Mouse (Mus musculus): ENCODE results near the gene Txndc8.

The Txndc8 gene

DNA sequence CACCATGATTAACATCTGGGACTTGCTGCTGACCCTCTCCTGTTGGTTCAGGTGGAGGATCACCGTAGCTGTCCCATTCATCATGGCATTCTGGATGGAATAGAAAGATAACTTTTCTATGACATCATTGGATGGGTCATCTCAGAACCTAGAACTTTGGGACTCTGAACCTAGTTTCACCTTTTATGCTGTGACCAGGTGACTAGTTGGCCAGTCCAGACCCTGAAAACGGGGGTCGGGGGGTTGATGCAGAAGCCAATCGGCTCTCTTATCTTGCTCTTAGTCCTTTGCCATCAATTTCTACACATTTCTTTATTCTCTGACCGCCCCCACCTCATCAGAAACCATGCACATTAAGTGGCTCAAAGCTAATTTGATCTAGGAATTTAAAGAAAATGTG lies at the start of gene Txndc8:
Gene Txndc8 (minus strand): TSS at position 101 of the 400 bp plus-strand sequence.
- in situ Hi-C loops (cut with MboI, MseI): no loop called here

DNA sequence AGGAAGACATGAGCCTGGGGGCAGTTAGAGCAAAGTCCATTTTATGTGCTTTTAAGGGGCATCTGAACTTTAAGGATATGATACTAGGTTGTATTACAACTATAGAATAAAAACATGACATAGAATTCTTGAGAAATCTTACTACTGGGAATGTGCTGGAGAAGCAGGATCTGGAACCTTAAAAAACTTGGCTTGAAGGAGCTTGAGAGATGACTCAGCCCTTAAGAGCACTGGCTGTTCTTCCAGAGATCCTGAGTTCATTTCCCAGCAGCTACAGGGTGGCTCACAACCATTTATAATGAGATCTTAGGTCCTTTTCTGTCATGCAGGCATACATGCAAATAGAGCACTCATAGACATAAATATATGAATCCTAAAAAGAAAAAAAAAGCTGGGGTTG lies 46.7 kb upstream of the Txndc8 start:
- in situ Hi-C loops (cut with MboI, MseI): no loop called here

DNA sequence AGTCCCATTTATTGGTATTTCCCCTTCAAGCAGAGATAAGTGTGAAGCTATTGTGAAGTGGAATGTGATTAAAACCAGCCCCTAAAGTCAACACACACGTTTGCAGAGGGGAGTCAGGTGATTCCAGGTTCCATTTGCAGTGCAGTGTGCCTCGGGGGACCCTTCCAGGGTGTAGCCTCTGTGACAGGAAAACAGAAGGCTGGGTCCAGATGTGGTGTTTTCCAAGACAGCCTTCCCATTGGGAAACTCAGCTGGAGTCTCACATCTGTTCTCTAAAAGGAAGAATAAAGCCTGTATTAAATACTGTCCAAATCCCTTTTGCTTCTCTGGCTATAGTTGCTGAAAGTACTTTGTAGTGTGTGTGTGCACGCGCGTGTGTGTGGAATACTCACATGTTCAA lies 45.5 kb upstream of the Txndc8 start:
- in situ Hi-C loops (cut with MboI, MseI): no loop called here

- in situ Hi-C loops (cut with MboI, MseI): no loop called here
Observed at GRCm38 (mm10) chr4:58050746-58051145, 41.8 kb upstream of the Txndc8 start.

- in situ Hi-C loops (cut with MboI, MseI): no loop called here
Observed at GRCm38 (mm10) chr4:58050276-58050675, 41.4 kb upstream of the Txndc8 start.

DNA sequence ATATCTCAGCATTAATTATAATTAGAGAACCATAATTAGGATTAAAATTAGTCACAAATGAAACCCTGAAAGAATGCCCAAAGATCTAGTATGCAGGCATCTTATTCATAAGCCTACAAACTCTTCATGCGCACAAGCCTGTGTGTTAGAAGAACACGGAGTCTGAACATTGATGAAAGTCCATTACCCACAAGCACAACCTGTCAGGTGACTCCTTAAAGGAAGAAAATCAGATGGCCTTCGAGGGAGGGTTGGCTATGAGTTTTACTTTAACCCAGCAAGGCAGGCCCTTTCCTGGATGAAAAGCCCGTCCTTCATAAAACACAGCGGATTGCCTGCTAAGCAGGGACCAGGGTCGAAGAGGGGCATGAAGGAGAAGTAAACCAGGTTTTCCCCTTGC lies 35.9 kb upstream of the Txndc8 start:
- in situ Hi-C loops (cut with MboI, MseI): no loop called here

DNA sequence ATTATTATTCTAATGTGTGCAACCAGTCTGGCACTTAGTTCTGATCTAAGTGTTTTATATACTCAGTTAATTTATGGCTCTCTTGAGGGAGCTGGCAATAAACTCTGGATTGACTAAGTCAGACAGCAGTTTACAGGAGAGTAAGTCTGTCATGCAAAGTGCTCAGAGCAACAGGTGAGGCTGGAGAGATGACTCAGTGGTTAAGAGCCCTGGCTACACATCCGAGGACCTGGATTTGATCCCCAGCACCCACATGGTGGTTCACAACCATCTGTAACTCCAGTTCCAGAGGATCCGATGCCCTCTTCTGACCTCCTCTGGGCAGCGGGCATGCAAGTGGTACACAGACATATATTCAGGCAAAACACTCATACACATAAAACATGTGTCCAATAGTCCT lies 35.4 kb upstream of the Txndc8 start:
- in situ Hi-C loops (cut with MboI, MseI): no loop called here

- in situ Hi-C loops (cut with MboI, MseI): no loop called here
Observed at GRCm38 (mm10) chr4:58040093-58040492, 31.2 kb upstream of the Txndc8 start.

DNA sequence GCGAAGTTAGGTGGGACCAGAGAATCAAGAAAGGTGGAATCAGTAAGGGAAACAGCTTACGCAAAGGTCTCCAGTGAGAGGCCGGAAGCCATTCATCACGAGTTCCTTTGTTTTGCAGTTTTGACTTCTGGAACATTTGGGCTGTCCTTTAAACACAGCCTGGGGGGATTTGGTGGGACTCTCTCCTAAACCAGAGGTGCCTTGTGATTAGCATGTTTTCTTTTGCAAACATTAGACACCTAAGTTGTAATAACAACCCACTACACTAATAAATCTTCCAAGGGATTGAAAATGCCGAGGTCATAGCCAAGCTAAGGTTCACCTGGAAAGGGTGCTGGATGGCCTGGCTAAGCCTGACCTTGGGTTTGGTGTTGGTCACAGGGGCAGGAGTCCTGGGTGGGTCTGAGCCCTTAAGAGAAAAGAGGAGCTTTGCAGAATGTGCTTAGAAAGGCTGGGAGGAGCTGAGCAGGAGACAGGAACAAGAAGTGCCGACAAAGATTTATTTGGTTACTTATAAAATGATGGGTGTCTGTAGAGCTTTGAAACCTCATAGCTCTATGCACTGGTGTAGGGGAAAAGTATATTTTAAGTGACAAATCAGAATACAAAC lies 28.3 kb upstream of the Txndc8 start:
- in situ Hi-C loops (cut with MboI, MseI): no loop called here

DNA sequence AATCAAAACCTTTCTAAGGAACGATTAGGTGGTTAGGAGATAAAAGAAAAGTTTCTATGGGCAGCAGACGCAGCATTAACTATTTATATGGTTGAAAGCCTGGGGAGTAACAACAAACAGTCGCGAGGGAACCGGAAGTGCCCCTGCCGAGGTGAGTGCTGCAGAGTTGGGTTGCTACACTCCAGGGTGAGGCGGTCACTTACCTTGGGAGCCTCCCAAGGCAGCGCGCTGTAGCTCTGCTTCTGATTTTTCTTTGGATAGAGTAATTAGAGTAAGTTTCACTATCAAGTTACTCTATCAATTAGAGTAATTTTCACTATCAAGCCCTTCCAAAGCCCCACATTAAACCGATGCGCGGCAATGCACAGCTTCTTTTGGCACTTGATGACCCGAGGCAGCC lies 25.7 kb upstream of the Txndc8 start:
- in situ Hi-C loops (cut with MboI, MseI): loop anchor here (5.0 kb wide), 1 partner anchor 67 kb away; no protein-coding TSS in a partner anchor

DNA sequence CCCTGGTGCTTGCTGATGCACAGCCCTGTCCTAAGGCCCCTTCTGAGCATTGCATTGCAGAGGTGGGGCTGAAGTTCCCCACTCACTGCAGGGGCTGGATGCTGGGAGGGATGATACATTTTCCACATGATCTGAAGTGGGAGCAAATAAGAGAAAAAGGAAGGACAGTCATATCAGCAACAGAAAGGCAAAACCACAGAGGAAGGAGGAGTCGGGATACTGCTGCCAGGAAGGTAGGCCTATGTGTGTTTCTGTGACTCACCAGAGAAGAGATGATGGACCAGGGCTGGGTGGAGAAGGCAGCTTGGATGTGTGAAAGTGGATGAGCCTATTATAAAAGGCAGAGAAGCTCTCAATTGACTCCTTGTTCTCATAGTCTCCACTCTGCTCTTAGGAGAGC lies 23.8 kb upstream of the Txndc8 start:
- in situ Hi-C loops (cut with MboI, MseI): loop anchor here (5.0 kb wide), 1 partner anchor 65 kb away; no protein-coding TSS in a partner anchor

DNA sequence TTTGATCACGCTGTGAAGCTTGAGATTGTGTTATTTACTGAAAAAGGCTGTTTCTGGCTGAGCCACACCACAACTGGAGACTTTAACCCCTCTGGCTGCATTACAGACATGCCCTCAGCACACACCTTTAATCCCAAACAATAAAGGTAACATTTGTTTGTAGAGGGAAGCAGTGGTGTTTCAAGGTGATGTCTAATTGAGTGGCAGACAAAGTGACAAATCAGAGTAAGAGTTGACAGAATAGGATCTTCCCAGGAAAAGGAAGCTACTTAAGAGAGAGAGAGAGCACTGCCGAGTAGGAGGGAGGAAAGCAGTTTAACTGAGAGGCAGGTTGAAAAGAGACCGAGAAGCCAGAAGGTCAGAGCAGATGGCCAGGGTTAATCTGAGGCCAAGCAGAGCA lies 5.4 kb downstream of the Txndc8 start:
- in situ Hi-C loops (cut with MboI, MseI): no loop called here

DNA sequence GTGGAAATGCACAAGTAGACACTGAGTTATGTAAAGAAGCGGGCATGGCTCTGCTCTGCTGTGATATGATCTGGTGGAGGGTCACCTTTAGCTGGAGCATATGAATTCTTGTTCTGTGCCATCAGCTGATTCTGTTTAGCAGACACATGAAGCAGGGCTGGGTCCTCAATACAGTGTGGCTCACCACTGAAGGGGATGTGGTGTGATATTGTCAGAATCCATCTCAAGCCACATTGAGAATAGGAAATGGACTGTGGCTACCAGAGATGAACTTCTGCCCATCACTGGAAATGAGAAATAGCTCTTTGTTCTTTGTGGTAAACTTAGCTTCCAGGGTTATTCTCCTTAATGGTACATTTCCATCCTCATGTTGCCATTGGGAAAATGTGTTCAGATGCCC lies 17.5 kb downstream of the Txndc8 start:
- in situ Hi-C loops (cut with MboI, MseI): no loop called here

- in situ Hi-C loops (cut with MboI, MseI): no loop called here
Observed at GRCm38 (mm10) chr4:57974400-57975117, 34.4 kb downstream of the Txndc8 start.

- in situ Hi-C loops (cut with MboI, MseI): no loop called here
Observed at GRCm38 (mm10) chr4:57973592-57974268, 35.2 kb downstream of the Txndc8 start.

DNA sequence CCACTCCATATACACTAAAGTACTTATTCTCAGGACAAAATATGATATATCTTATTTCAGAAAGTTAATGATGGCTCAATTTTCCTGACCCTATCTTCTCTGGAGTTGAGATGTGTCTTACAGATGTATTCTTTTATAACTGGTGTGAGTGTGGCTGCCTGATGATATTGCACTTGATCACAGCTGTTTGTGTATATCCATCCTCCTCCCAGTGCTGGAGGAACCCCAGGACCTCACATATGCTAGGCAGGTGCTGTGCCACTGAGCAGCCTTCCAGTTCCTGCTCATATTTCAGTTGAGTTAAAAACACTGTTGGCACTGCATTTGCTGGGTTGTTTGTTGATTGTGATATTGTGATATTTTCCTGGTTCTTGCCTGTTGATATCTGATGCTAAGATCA lies 38.6 kb downstream of the Txndc8 start:
- in situ Hi-C loops (cut with MboI, MseI): no loop called here

- in situ Hi-C loops (cut with MboI, MseI): loop anchor here (5.0 kb wide), 1 partner anchor 65 kb away; no protein-coding TSS in a partner anchor
Observed at GRCm38 (mm10) chr4:57967195-57967594, 41.7 kb downstream of the Txndc8 start.

DNA sequence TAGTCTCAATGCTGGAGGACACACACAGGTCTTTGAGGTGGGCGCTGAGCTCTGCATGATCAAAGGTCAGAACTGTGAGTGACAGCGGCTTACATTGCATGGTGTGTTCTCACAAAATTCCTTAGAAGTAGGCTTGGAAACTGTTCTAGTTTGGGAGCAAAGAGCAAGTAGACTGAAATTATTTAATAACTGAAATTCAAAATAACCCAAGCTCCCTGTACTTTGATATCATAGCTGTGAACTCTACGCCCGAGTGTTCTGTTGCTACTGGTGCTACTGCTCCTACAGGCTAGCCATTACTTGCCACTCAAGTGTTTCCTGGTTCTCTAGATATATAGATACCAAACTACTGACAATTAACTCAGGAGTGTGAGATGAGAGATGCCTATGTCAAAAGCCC lies 43.4 kb downstream of the Txndc8 start:
- in situ Hi-C loops (cut with MboI, MseI): loop anchor here (5.0 kb wide), 1 partner anchor 67 kb away; no protein-coding TSS in a partner anchor

GRCm38 (mm10) chr4:57964143-57964542 lies 44.8 kb downstream of the Txndc8 start:
- in situ Hi-C loops (cut with MboI, MseI): no loop called here

GRCm38 (mm10) chr4:57959056-57959455 lies 49.9 kb downstream of the Txndc8 start:
- in situ Hi-C loops (cut with MboI, MseI): no loop called here

- in situ Hi-C loops (cut with MboI, MseI): no loop called here
Observed at GRCm38 (mm10) chr4:57958098-57958497, 50.8 kb downstream of the Txndc8 start.

DNA sequence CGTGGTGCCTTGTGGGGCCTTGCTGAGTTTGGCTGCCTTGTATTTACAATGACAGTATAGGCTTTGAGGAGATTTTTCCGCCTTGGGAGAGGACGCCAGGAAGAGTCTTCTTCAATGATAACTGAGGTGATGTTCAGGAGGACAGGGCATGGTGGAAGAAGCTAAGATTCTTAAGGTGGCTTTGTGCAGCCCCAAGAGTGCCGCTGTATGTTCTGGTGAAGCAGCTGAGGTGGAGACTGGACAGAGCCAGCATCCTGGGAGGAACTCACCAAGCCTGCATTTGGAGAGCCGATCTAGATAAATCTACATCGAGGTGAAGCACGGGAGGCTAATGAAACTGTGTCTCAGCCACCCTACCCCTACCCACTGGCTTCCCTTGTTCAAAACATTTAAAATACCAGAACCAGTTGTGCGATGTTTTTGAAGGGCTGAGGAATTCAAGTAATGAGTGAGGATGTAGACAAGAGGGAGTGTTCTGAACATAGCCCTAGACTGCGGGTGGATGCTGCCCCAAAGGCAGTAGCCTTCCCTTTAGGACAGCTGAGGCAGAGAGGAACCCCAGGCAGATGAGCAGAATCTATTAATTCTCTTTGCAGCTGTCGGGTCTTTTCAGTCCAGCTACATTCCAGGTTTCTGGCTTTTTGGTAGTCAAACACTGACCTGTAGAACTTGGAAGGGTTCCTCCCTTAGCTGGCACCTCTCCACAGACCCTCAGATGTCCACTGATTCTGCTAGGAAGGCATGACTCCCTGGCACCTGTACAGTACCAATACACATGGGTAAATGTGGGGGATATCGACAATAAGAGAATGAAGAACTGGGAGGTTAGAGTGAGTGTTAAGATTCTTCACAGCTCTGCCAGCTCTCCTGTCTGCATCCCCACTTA lies 51.5 kb downstream of the Txndc8 start:
- in situ Hi-C loops (cut with MboI, MseI): no loop called here

Data from T-helper 1 cell (primary cell).